Mouse (Mus musculus): Measurements from ENCODE around the gene Trim28.

Trim28 gene

GRCm38 (mm10) chr7:12998851-12999250, at the start of gene Trim28:
Trim28 (plus strand) TSS chr7:12999114.
- no peak for DNase-seq (ENCODE audit: low spot score in 2 of 2)

- DNase-seq (ENCODE audit: low spot score in 2 of 2) = no peak
Observed at GRCm38 (mm10) chr7:12949872-12950229, 49.1 kb upstream of the Trim28 start.

- DNase-seq (ENCODE audit: low spot score in 2 of 2) = no peak
Observed at GRCm38 (mm10) chr7:12954896-12955295, 44.0 kb upstream of the Trim28 start.

GRCm38 (mm10) chr7:12957511-12957910, 41.4 kb upstream of the Trim28 start:
- no peak for DNase-seq (ENCODE audit: low spot score in 2 of 2)

- no peak for DNase-seq (ENCODE audit: low spot score in 2 of 2)
Observed at GRCm38 (mm10) chr7:12958948-12959347, 40.0 kb upstream of the Trim28 start.

GRCm38 (mm10) chr7:12959718-12960117, 39.2 kb upstream of the Trim28 start:
- no peak for DNase-seq (ENCODE audit: low spot score in 2 of 2)

- DNase-seq (ENCODE audit: low spot score in 2 of 2) = peak; percentile 14 to 50
Observed at GRCm38 (mm10) chr7:12961511-12962141, 37.3 kb upstream of the Trim28 start.

- DNase-seq (ENCODE audit: low spot score in 2 of 2) = peak; percentile 87 to 90
Observed at GRCm38 (mm10) chr7:12965678-12966091, 33.2 kb upstream of the Trim28 start, which contains the start of gene Zfp324. Zfp324 (plus strand) TSS chr7:12965838.

- peak; percentile 47 to 57 for DNase-seq (ENCODE audit: low spot score in 2 of 2)
Observed at GRCm38 (mm10) chr7:12966104-12966845, 32.6 kb upstream of the Trim28 start.

GRCm38 (mm10) chr7:12970906-12971305, 28.0 kb upstream of the Trim28 start:
- DNase-seq (ENCODE audit: low spot score in 2 of 2) = no peak

- DNase-seq (ENCODE audit: low spot score in 2 of 2) = peak; percentile 98
Observed at GRCm38 (mm10) chr7:12977682-12978389, 21.1 kb upstream of the Trim28 start, which contains the start of gene Zfp446. Zfp446 (plus strand) TSS chr7:12977848.

- peak in 1 of 2 experiments; percentile 14 for DNase-seq (ENCODE audit: low spot score in 2 of 2)
Observed at GRCm38 (mm10) chr7:12978931-12979722, 19.8 kb upstream of the Trim28 start.

GRCm38 (mm10) chr7:12979776-12980175, 19.1 kb upstream of the Trim28 start:
- DNase-seq (ENCODE audit: low spot score in 2 of 2) = no peak

GRCm38 (mm10) chr7:12980291-12980690, 18.6 kb upstream of the Trim28 start:
- DNase-seq (ENCODE audit: low spot score in 2 of 2) = no peak

- no peak for DNase-seq (ENCODE audit: low spot score in 2 of 2)
Observed at GRCm38 (mm10) chr7:12985724-12986123, 13.2 kb upstream of the Trim28 start.

GRCm38 (mm10) chr7:12986906-12987305, 12.0 kb upstream of the Trim28 start:
- DNase-seq (ENCODE audit: low spot score in 2 of 2) = no peak

- no peak for DNase-seq (ENCODE audit: low spot score in 2 of 2)
Observed at GRCm38 (mm10) chr7:12987409-12988189, 11.3 kb upstream of the Trim28 start.

- no peak for DNase-seq (ENCODE audit: low spot score in 2 of 2)
Observed at GRCm38 (mm10) chr7:12992222-12992621, 6.7 kb upstream of the Trim28 start.

- DNase-seq (ENCODE audit: low spot score in 2 of 2) = no peak
Observed at GRCm38 (mm10) chr7:12993148-12993547, 5.8 kb upstream of the Trim28 start.

- no peak for DNase-seq (ENCODE audit: low spot score in 2 of 2)
Observed at GRCm38 (mm10) chr7:12995862-12996261, 3.1 kb upstream of the Trim28 start.

GRCm38 (mm10) chr7:12997230-12997629, 1.7 kb upstream of the Trim28 start:
- DNase-seq (ENCODE audit: low spot score in 2 of 2) = no peak

Data from frontal cortex, postnatal 10 days (tissue).